Mouse (Mus musculus): ENCODE results near the gene Xpr1. TPM values are rescaled to one million over a fixed set of nuclear protein-coding genes. Genes with fewer than 3 reads are reported as not detected.
A peak's percentile ranks its signal among the peaks of the same experiment; 100 is the strongest.

The Xpr1 gene
- polyA plus RNA-seq, 1 experiment = 27.2 TPM

- Histone ChIP-seq H3K27ac (ENCODE audit: insufficient read depth, low read length) (no peak overlapping the region), H3K9ac (ENCODE audit: low read depth, poor library complexity, severe bottlenecking) (no peak overlapping the region), H3K9me3 (replicated peaks; ENCODE audit: control insufficient read depth, insufficient read depth, low read length, poor library complexity, severe bottlenecking) (no peaks in the 10 kb centered on the region), H3K4me3 (ENCODE audit: low read depth, low read length) (no peak overlapping the region), H3K36me3 (ENCODE audit: control insufficient read depth, insufficient read depth, low read length, poor library complexity, severe bottlenecking) (no peaks in the 10 kb centered on the region), H3K27me3 (ENCODE audit: control insufficient read depth, insufficient read depth, low read length, poor library complexity, severe bottlenecking) (no peaks in the 10 kb centered on the region; the same call in 1 of the 2 replicates), H3K4me1 (ENCODE audit: control insufficient read depth, insufficient read depth, low read length) (no peaks in the 10 kb centered on the region)
- TF ChIP-seq POLR2A (IDR thresholded peaks at IDR 0.05; ENCODE audit: insufficient read depth, low read length) (no peak), CTCF (IDR thresholded peaks at IDR 0.05; ENCODE audit: low read depth, low read length) (no peak), EP300 (IDR thresholded peaks at IDR 0.05; ENCODE audit: insufficient read depth, low read depth, low read length) (no peak)
Measured at GRCm38 (mm10) chr1:155447277-155447676, 30.1 kb upstream of the Xpr1 start.

- Histone ChIP-seq H3K27me3 (ENCODE audit: control insufficient read depth, insufficient read depth, low read length, poor library complexity, severe bottlenecking) (no peaks in the 10 kb centered on the region; the same call in 1 of the 2 replicates), H3K4me1 (ENCODE audit: control insufficient read depth, insufficient read depth, low read length) (no peaks in the 10 kb centered on the region), H3K9me3 (replicated peaks; ENCODE audit: control insufficient read depth, insufficient read depth, low read length, poor library complexity, severe bottlenecking) (no peaks in the 10 kb centered on the region), H3K36me3 (ENCODE audit: control insufficient read depth, insufficient read depth, low read length, poor library complexity, severe bottlenecking) (no peaks in the 10 kb centered on the region), H3K4me3 (ENCODE audit: low read depth, low read length) (no peak overlapping the region), H3K9ac (ENCODE audit: low read depth, poor library complexity, severe bottlenecking) (no peak overlapping the region), H3K27ac (ENCODE audit: insufficient read depth, low read length) (no peak overlapping the region)
- TF ChIP-seq EP300 (IDR thresholded peaks at IDR 0.05; ENCODE audit: insufficient read depth, low read depth, low read length) (no peak), CTCF (IDR thresholded peaks at IDR 0.05; ENCODE audit: low read depth, low read length) (no peak), POLR2A (IDR thresholded peaks at IDR 0.05; ENCODE audit: insufficient read depth, low read length) (no peak)
Measured at GRCm38 (mm10) chr1:155443115-155443514, 25.9 kb upstream of the Xpr1 start.

GRCm38 (mm10) chr1:155442521-155443001, 25.3 kb upstream of the Xpr1 start:
- TF ChIP-seq POLR2A (IDR thresholded peaks at IDR 0.05; ENCODE audit: insufficient read depth, low read length) = no peak
- no peak for TF ChIP-seq EP300 (IDR thresholded peaks at IDR 0.05; ENCODE audit: insufficient read depth, low read depth, low read length)
- no peak for TF ChIP-seq CTCF (IDR thresholded peaks at IDR 0.05; ENCODE audit: low read depth, low read length)
- H3K9me3 ChIP-seq (replicated peaks; ENCODE audit: control insufficient read depth, insufficient read depth, low read length, poor library complexity, severe bottlenecking) = no peaks in the 10 kb centered on the region
- no peaks in the 10 kb centered on the region; the same call in 1 of the 2 replicates for H3K27me3 ChIP-seq (ENCODE audit: control insufficient read depth, insufficient read depth, low read length, poor library complexity, severe bottlenecking)
- no peak overlapping the region for H3K4me3 ChIP-seq (ENCODE audit: low read depth, low read length)
- no peak overlapping the region for H3K27ac ChIP-seq (ENCODE audit: insufficient read depth, low read length)
- H3K4me1 ChIP-seq (ENCODE audit: control insufficient read depth, insufficient read depth, low read length) = no peaks in the 10 kb centered on the region
- H3K36me3 ChIP-seq (ENCODE audit: control insufficient read depth, insufficient read depth, low read length, poor library complexity, severe bottlenecking) = no peaks in the 10 kb centered on the region
- no peak overlapping the region for H3K9ac ChIP-seq (ENCODE audit: low read depth, poor library complexity, severe bottlenecking)

GRCm38 (mm10) chr1:155439551-155439950, 22.3 kb upstream of the Xpr1 start:
- Histone ChIP-seq H3K4me1 (ENCODE audit: control insufficient read depth, insufficient read depth, low read length) (no peaks in the 10 kb centered on the region), H3K9me3 (replicated peaks; ENCODE audit: control insufficient read depth, insufficient read depth, low read length, poor library complexity, severe bottlenecking) (no peaks in the 10 kb centered on the region)
- no peak for TF ChIP-seq CTCF (IDR thresholded peaks at IDR 0.05; ENCODE audit: low read depth, low read length)
- no peak for TF ChIP-seq POLR2A (IDR thresholded peaks at IDR 0.05; ENCODE audit: insufficient read depth, low read length)
- no peak for TF ChIP-seq EP300 (IDR thresholded peaks at IDR 0.05; ENCODE audit: insufficient read depth, low read depth, low read length)

GRCm38 (mm10) chr1:155438525-155438924, 21.3 kb upstream of the Xpr1 start:
- H3K27ac ChIP-seq (ENCODE audit: insufficient read depth, low read length) = peak overlapping the region; percentile 83
- no peaks in the 10 kb centered on the region for H3K9me3 ChIP-seq (replicated peaks; ENCODE audit: control insufficient read depth, insufficient read depth, low read length, poor library complexity, severe bottlenecking)
- H3K4me3 ChIP-seq (ENCODE audit: low read depth, low read length) = no peak overlapping the region
- H3K4me1 ChIP-seq (ENCODE audit: control insufficient read depth, insufficient read depth, low read length) = no peaks in the 10 kb centered on the region
- no peaks in the 10 kb centered on the region for H3K27me3 ChIP-seq (ENCODE audit: control insufficient read depth, insufficient read depth, low read length, poor library complexity, severe bottlenecking)
- no peak for TF ChIP-seq POLR2A (IDR thresholded peaks at IDR 0.05; ENCODE audit: insufficient read depth, low read length)
- TF ChIP-seq EP300 (IDR thresholded peaks at IDR 0.05; ENCODE audit: insufficient read depth, low read depth, low read length) = 0 out of 2 replicates have a peak, but pooled peaks have one; percentile 57
- H3K36me3 ChIP-seq (ENCODE audit: control insufficient read depth, insufficient read depth, low read length, poor library complexity, severe bottlenecking) = no peaks in the 10 kb centered on the region
- peak overlapping the region; percentile 41; the same call in 1 of the 2 replicates for H3K9ac ChIP-seq (ENCODE audit: low read depth, poor library complexity, severe bottlenecking)

More at GRCm38 (mm10) chr1:155439551-155439950, 22.3 kb upstream of the Xpr1 start:
- no peak overlapping the region for H3K27ac ChIP-seq (ENCODE audit: insufficient read depth, low read length)
- no peaks in the 10 kb centered on the region for H3K36me3 ChIP-seq (ENCODE audit: control insufficient read depth, insufficient read depth, low read length, poor library complexity, severe bottlenecking)
- no peak overlapping the region for H3K9ac ChIP-seq (ENCODE audit: low read depth, poor library complexity, severe bottlenecking)
- no peak overlapping the region for H3K4me3 ChIP-seq (ENCODE audit: low read depth, low read length)
- H3K27me3 ChIP-seq (ENCODE audit: control insufficient read depth, insufficient read depth, low read length, poor library complexity, severe bottlenecking) = no peaks in the 10 kb centered on the region

- Histone ChIP-seq H3K9me3 (replicated peaks; ENCODE audit: control insufficient read depth, insufficient read depth, low read length, poor library complexity, severe bottlenecking) (no peaks in the 10 kb centered on the region; the same call in 1 of the 2 replicates), H3K27me3 (ENCODE audit: control insufficient read depth, insufficient read depth, low read length, poor library complexity, severe bottlenecking) (no peaks in the 10 kb centered on the region), H3K36me3 (ENCODE audit: control insufficient read depth, insufficient read depth, low read length, poor library complexity, severe bottlenecking) (no peaks in the 10 kb centered on the region), H3K4me1 (ENCODE audit: control insufficient read depth, insufficient read depth, low read length) (no peaks in the 10 kb centered on the region), H3K9ac (ENCODE audit: low read depth, poor library complexity, severe bottlenecking) (no peak overlapping the region), H3K27ac (ENCODE audit: insufficient read depth, low read length) (no peak overlapping the region), H3K4me3 (ENCODE audit: low read depth, low read length) (no peak overlapping the region)
- TF ChIP-seq POLR2A (IDR thresholded peaks at IDR 0.05; ENCODE audit: insufficient read depth, low read length) (no peak), CTCF (IDR thresholded peaks at IDR 0.05; ENCODE audit: low read depth, low read length) (no peak), EP300 (IDR thresholded peaks at IDR 0.05; ENCODE audit: insufficient read depth, low read depth, low read length) (no peak)
Measured at GRCm38 (mm10) chr1:155429304-155429703, 12.1 kb upstream of the Xpr1 start.

Data from ES-Bruce4 (cell line).